Mouse (Mus musculus) layer of hippocampus, postnatal 10 days (tissue): Measurements from ENCODE around the gene Arid4b. TPM values are rescaled to one million over a fixed set of nuclear protein-coding genes. Genes with fewer than 3 reads are reported as not detected.
"Not testable (repeated sequence)": the region's sequence is repeated elsewhere in the genome, so short reads cannot be mapped to it uniquely, and the experiment has no call there.

Experiments used
- DNase-seq, 2 experiments: peaks; one replicate each; pipeline ENCODE4 v3.0.0; 2021; ENCODE audit warnings: low spot score in 2 of 2
- long read RNA-seq: library from polyadenylated mRNA; stranded (forward); transcript quantifications from one replicate; pipeline ENCODE4 v2.0.0, GENCODE M21; 2023
- total RNA-seq, 2 experiments: library from RNA; stranded (reverse); gene quantifications; 2 replicates each; pipeline ENCODE4 v1.2.3; 2021

Gene Arid4b
- 10 to 100 TPM; 48.6 to 48.8 TPM for total RNA-seq
- long read RNA-seq, full-length matches to known transcripts: 2 of 6 reads
- long read RNA-seq, partial matches to known transcripts: 3 of 6 reads
- long read RNA-seq, other reads (novel, unspliced or antisense): 1 of 6 reads

- DNase-seq: peak; percentile 91 to 94
Measured at GRCm38 (mm10) chr13:14063013-14063941, at the start of gene Arid4b, which contains the start of gene Ggps1. Gene Arid4b, plus strand, starts transcription at chr13:14063232. Gene Ggps1, minus strand, starts transcription at chr13:14063488.

DNA sequence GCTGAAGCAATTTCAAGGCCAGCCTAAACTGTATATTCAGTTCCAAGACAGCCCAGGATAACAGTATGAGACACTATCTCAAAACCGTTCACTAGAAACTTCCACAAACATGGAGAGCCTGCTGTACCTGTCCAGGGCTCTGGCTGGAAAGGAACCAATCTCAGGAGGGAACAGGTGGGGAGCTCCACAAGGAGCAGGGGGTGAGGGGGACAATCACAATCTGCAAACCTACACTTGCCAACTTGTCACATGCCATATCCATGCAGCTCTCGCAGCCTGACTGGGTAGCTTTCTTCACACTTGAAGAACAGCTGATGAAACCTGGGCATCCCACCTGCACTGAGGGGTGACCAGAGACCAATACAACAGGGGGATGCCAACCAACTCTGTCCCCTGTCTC, 49.0 kb upstream of the Arid4b start:
- no peak for DNase-seq

DNA sequence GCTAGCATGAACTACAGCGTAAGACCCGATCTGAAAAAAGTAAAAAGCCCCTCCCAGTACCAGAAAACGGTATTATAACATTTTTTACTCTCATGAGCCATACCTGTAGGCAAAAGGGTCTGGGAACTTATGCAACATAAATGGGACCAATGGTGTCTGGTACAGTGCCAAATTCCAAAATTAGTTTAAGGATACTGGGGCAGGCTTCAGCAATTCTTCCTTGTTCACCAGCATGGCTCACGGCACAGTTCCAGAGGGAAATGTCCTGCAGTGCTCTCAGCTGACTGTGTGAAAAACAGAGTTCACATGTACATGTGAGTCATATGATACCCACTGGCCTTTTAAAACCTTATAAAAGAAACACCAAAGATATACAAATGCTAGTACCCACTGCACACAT, 48.5 kb upstream of the Arid4b start:
- no peak for DNase-seq

- DNase-seq: no peak
Measured at GRCm38 (mm10) chr13:14015609-14016008, 47.4 kb upstream of the Arid4b start.

DNA sequence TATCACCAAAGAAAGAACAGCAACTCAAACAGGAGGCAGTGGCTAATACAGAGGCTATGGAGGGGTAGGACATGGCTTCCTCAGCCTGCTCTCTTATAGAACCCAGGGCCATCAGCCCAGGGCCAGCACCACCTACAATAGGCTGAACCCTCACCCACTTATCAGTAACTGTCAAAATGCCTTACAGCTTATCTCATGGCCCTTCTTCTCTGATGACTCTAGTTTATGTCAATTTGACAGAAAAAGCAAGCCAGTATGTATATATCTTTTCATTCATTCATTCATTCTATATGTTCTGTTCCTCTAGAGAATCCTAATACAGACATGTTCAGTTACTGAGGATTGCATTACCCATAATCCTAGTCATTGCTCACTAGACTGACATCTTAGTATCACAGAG, 44.7 kb upstream of the Arid4b start:
- no peak for DNase-seq

GRCm38 (mm10) chr13:14018852-14019251, 44.2 kb upstream of the Arid4b start:
- DNase-seq: no peak

- not testable (repeated sequence) for DNase-seq
Measured at GRCm38 (mm10) chr13:14021417-14021816, 41.6 kb upstream of the Arid4b start.

DNA sequence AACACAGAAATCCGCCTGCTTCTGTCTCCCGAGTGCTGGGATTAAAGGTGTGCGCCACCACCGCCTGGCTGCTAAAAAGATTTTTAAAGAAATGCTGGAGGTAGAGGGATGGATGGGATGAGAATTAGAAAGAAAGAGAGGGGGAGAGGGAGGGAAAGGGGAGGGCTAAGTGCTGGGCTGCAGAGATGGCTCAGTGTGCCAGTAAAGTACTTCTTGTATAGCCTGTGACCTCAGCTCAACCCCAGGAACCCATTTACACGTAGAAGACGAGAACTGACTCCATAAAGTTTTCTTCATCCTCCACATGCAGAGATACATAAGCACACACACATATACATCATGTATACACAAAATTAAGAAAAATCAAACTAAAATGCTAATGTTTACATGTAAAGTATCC, 37.5 kb upstream of the Arid4b start:
- DNase-seq: no peak

- no peak for DNase-seq
Measured at GRCm38 (mm10) chr13:14026154-14026820, 36.7 kb upstream of the Arid4b start.

GRCm38 (mm10) chr13:14033309-14034072, 29.5 kb upstream of the Arid4b start:
- DNase-seq: no peak

DNA sequence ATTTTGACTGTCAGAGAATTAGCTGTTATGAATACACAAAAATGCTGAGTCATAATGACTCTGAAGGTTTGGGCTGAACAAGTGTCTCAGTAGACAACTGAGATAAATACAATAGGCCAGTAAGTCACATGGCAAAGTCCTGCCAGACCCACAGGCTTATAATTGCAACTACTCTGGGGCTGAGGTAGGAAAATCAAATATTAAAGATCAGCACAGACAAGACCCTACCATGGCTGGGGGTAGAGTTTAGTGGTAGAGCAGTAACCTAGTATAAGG, 29.0 kb upstream of the Arid4b start:
- no peak for DNase-seq

GRCm38 (mm10) chr13:14035352-14035751, 27.7 kb upstream of the Arid4b start:
- not testable (repeated sequence) for DNase-seq

DNA sequence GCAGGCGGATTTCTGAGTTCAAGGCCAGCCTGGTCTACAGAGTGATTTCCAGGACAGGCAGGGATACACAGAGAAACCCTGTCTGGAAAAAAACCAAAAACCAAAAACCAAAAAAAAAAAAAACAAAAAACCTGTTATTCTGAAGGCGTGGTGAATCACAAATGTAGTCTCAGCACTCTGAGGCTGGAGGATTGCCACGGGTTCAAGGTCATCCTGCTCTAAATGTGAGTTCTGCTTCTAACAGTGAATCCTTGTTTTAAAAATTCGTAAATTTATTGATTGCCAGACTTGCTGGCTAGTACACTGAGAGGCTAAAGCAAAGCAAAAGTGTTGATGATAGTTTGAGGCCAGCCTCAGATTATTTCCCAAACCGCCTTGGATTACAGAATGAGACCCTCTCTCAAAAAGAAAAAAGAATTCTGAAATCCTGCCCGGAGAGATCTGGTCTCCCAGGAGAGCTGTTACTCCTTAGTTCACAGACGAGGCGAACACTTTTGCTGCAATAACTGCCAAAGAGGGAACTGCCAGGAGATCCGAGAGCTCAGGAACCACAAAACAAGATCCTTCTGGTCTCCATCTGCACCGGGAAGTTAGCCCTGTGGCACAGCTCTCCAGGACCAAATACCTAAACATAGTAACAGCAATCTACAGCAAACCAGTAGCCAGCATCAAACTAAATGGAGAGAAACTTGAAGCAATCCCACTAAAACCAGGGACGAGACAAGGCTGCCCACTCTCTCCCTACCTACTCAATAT, 27.0 kb upstream of the Arid4b start:
- DNase-seq: peak in 1 of 2 experiments; percentile 19

GRCm38 (mm10) chr13:14038911-14039291, 24.1 kb upstream of the Arid4b start:
- DNase-seq: no peak

DNA sequence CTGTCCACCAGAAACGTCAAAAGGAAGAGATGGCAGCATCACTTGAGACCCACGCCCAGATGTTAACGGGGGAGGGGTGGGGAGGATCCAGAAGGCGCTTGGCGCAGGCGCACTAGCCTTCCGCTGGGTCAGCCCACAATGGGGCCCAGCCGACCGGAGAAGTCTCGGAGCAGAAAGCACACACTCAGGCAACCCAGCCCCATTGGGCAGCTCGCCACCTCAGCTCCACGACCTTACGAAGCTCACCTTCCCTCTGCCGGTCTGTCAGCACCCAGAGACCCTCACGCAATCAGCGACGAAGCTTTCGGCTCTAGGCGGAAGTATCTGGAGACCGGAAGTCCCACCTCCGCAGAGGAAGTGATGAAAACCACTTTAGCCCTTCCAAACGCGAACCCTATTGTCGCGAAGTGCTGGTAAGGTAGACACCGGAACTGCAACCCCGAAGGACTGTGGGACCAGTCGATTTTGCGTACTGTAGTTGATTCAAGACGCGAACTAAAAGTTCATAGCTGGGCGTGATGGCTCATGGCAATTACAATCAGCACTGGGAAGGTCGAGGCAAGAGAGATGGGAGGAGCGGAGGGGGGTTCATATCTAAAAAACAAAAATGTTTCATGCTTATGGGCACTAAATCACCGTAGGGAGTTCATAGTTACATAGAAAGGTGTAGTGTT, 23.6 kb upstream of the Arid4b start, which contains the start of gene Tbce:
Tbce (minus strand) TSS at position 347 of the 674 bp plus-strand sequence.
- DNase-seq: peak; percentile 93 to 94

GRCm38 (mm10) chr13:14040186-14040585, 22.8 kb upstream of the Arid4b start:
- no peak for DNase-seq

DNA sequence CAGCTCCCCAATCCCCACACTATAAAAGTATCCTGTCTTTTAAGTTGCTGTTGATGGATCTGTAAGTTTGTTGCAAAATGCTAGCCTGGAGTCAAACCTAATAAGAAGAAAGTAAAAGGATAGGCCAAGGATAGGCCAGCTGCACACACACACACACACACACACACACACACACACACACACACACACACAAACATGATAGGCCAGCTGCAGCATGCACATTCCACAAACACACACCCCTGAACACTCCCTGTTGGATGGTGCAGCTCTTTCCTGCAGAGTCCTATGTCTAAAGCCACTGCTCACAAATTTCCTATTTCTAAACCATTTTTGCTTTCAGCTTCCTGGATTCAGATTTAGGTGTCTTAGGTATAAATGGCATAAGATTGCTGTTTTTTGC, 19.2 kb upstream of the Arid4b start:
- DNase-seq: no peak

GRCm38 (mm10) chr13:14044521-14044920, 18.5 kb upstream of the Arid4b start:
- DNase-seq: no peak

DNA sequence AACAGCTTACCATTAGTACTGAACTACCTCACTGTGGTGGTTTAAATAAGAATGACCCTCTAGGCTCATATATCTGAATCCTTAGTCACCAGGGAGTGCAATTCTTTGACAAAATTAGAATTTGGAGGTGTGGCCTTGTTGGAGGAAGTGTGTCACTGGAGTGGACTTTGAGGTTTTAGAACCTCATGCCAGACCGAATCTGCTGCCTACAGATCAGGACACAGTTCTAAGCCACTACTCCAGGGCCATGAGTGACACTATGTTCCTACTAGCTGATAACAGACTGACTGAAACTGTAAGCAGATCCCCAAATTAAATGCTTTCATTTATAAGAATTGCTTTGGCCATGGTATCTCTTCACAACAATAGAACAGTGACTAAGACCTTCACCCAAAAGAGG, 13.2 kb upstream of the Arid4b start:
- DNase-seq: no peak

DNA sequence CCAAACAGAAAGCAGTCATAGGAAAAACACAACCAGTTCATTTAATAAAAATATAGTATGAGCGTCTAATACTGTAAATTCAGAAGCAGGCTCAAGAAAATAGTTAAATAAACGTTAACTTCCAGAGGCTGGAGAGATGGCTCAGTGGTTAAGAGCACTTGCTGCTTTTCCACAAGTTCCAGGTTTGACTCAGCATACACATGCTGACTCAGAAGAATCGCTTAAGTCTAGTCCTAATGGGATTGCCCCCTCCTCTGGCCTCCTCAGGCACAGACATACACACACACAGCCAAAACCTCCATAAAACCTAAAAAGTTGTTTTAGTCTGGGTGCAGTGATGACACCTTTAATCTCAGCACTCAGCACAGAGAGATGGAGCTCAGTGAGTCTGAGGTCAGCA, 6.2 kb upstream of the Arid4b start:
- DNase-seq: no peak
